Mouse (Mus musculus) MEL (cell line): Measurements from ENCODE around the gene Abca3.
"Not testable (repeated sequence)": the region's sequence is repeated elsewhere in the genome, so short reads cannot be mapped to it uniquely, and the experiment has no call there.

ENCODE experiments used
- GABPA ChIP-seq: IDR thresholded peaks from 2 replicates; pipeline ENCODE4 v1.6.1; 2012; ENCODE audit warnings: low read depth, mild to moderate bottlenecking, inconsistent platforms, low read length, improper control_type of control experiment, moderate library complexity
- MAZ ChIP-seq: IDR thresholded peaks from 2 replicates; pipeline ENCODE4 v1.6.1; 2012; ENCODE audit warnings: low read depth, mild to moderate bottlenecking, inconsistent platforms, low read length, improper control_type of control experiment
- ZMIZ1 ChIP-seq: IDR thresholded peaks from 2 replicates; pipeline ENCODE4 v1.6.1; 2012; ENCODE audit warnings: low read depth, mild to moderate bottlenecking, inconsistent platforms, low read length, improper control_type of control experiment, moderate library complexity

DNA sequence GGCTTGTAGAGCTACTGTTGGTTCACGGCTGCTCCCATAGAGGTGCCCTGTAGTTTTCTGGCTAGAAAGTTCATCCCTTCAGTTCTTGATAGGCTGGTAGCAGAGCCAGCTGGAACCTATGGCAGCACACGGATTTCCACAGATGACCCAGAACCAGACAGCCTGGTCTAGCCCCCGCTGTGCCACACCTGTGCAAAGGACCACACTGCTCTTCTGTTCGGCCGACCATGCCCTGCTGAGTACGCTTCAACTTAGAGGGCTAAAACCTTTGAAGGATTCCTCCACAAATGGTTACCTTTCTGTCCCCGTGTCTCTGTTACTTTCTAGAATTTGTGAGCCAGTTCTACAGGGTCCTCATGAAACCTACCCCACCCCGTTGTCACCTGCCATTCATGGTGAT lies 73.6 kb downstream of the Abca3 start:
- TF ChIP-seq ZMIZ1, MAZ, GABPA: not testable (repeated sequence)
